Mouse (Mus musculus) layer of hippocampus, postnatal 14 days (tissue): Measurements from ENCODE around the gene Rit1. TPM values are rescaled to one million over a fixed set of nuclear protein-coding genes. Genes with fewer than 3 reads are reported as not detected.
"Not testable (repeated sequence)": the region's sequence is repeated elsewhere in the genome, so short reads cannot be mapped to it uniquely, and the experiment has no call there.

Source experiments
- DNase-seq, 2 experiments: peaks; one replicate each; pipeline ENCODE4 v3.0.0; 2021 to 2022; ENCODE audit warnings: low spot score in 2 of 2, mixed read lengths in 1 of 2
- total RNA-seq, 2 experiments: library from RNA; stranded (reverse); gene quantifications; 2 replicates each; pipeline ENCODE4 v1.2.3; 2021

Rit1 gene
- total RNA-seq, 2 experiments from 2014 or later = 49.7 to 57.7 TPM

GRCm38 (mm10) chr3:88736556-88736955 is 19.9 kb downstream of the Rit1 start:
- no peak for DNase-seq

- peak in 1 of 2 experiments; percentile 52 for DNase-seq
Observed at GRCm38 (mm10) chr3:88738641-88739040, 22.0 kb downstream of the Rit1 start.

GRCm38 (mm10) chr3:88740147-88740546 is 23.5 kb downstream of the Rit1 start:
- no peak for DNase-seq

- no peak for DNase-seq
Observed at GRCm38 (mm10) chr3:88745534-88745933, 28.9 kb downstream of the Rit1 start.

GRCm38 (mm10) chr3:88746139-88746870 is 29.7 kb downstream of the Rit1 start:
- DNase-seq = no peak

GRCm38 (mm10) chr3:88746871-88747231 is 30.2 kb downstream of the Rit1 start:
- no peak for DNase-seq

GRCm38 (mm10) chr3:88754283-88754682 is 37.6 kb downstream of the Rit1 start:
- DNase-seq = no peak

GRCm38 (mm10) chr3:88755541-88755940 is 38.9 kb downstream of the Rit1 start:
- no peak for DNase-seq

GRCm38 (mm10) chr3:88756276-88756675 is 39.6 kb downstream of the Rit1 start:
- peak in 1 of 2 experiments; percentile 60 for DNase-seq

GRCm38 (mm10) chr3:88758045-88758500 is 41.4 kb downstream of the Rit1 start:
- DNase-seq = peak; percentile 78 to 93

- DNase-seq = no peak
Observed at GRCm38 (mm10) chr3:88761619-88762018, 45.0 kb downstream of the Rit1 start.

- DNase-seq = no peak
Observed at GRCm38 (mm10) chr3:88762401-88762831, 45.8 kb downstream of the Rit1 start.

- DNase-seq = peak; percentile 79 to 82
Observed at GRCm38 (mm10) chr3:88771189-88771940, 54.7 kb downstream of the Rit1 start.

GRCm38 (mm10) chr3:88771941-88772280 is 55.3 kb downstream of the Rit1 start:
- peak in 1 of 2 experiments; percentile 54 for DNase-seq

GRCm38 (mm10) chr3:88772399-88772798 is 55.8 kb downstream of the Rit1 start:
- peak; percentile 95 to 96 for DNase-seq

GRCm38 (mm10) chr3:88773163-88773562 is 56.5 kb downstream of the Rit1 start:
- not testable (repeated sequence) for DNase-seq

GRCm38 (mm10) chr3:88774939-88775841 is 58.6 kb downstream of the Rit1 start, which contains the start of gene Syt11:
Syt11 (minus strand) TSS chr3:88775164.
- not testable (repeated sequence) for DNase-seq
